Mouse (Mus musculus) lung, postnatal 10 days (tissue): ENCODE measurements at regions not wholly inside any gene's neighbourhood (a gene's known extent, or its start where the extent isn't known, plus 50 kb on each side); places are given as distances from the start of the nearest gene placed in this dataset.
A peak's percentile ranks its signal among the peaks of the same experiment; 100 is the strongest.

Experiments used
- DNase-seq: peaks from one replicate; pipeline ENCODE4 v3.0.0; 2021

GRCm38 (mm10) chr10:3630763-3631223 is 90.8 kb downstream of the Iyd start:
- DNase-seq, result peak; percentile 74

- DNase-seq, result peak; percentile 80
Observed at GRCm38 (mm10) chr10:3633871-3634496, 93.9 kb downstream of the Iyd start.

- DNase-seq, result no peak
Observed at GRCm38 (mm10) chr10:3644111-3644510, 96.1 kb upstream of the Plekhg1 start.

GRCm38 (mm10) chr10:3645030-3645429 is 95.1 kb upstream of the Plekhg1 start:
- DNase-seq, result no peak

- DNase-seq, result no peak
Observed at GRCm38 (mm10) chr10:3646151-3646910, 93.8 kb upstream of the Plekhg1 start.

GRCm38 (mm10) chr10:3647811-3648731 is 92.1 kb upstream of the Plekhg1 start:
- DNase-seq, result no peak

- DNase-seq, result no peak
Observed at GRCm38 (mm10) chr10:3649983-3650382, 90.2 kb upstream of the Plekhg1 start.

GRCm38 (mm10) chr10:3650561-3650960 is 89.6 kb upstream of the Plekhg1 start:
- no peak for DNase-seq

GRCm38 (mm10) chr10:3652522-3652921 is 87.6 kb upstream of the Plekhg1 start:
- DNase-seq, result no peak

GRCm38 (mm10) chr10:3656081-3656480 is 84.1 kb upstream of the Plekhg1 start:
- no peak for DNase-seq

GRCm38 (mm10) chr10:3662156-3662555 is 78.0 kb upstream of the Plekhg1 start:
- DNase-seq, result no peak

GRCm38 (mm10) chr10:3662571-3662970 is 77.6 kb upstream of the Plekhg1 start:
- DNase-seq, result no peak

- no peak for DNase-seq
Observed at GRCm38 (mm10) chr10:3663296-3663695, 76.9 kb upstream of the Plekhg1 start.

GRCm38 (mm10) chr10:3684481-3684880 is 55.7 kb upstream of the Plekhg1 start:
- no peak for DNase-seq
